Mouse (Mus musculus): Measurements from ENCODE around the gene Tac4.

Tac4 gene

DNA sequence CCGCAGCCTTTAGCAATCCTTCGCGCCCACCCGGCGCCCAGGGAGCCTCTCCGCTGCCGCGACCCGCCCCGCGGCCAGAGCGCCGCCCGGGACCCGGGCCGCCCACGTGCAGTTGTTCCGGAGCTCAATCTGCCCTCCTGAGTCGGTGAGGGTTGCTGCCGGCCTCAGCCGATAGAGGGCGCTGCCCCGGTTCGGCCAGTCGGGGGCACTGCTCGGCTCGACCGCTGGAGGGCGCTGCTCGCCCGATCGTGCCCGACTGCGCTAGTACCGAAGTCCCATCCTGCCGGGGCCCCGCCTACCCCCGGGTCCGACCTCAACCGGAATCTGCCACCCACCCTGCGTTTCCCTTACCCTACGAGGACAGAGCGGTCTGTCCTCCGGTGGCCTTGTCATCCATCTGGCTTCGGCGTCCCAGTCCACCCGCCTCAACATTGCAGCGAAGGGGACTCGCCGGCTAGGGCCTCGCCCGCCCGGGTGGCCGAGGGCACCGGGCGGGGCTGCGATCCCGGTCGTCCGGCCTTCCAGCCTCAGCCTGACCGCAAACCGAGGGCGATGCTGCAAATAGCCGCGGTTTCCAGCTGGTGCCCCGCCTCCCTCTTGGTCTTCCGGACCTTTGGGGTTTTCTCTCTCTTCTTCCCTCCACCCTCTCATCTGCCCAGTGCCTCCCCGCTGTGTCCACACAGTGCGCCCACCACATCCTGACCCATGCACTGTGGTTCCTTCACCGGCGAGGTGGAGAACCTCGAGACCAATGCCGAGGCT is 2.1 kb upstream of the Tac4 start:
- in situ Hi-C loops (cut with MboI, MseI): loop anchor here (5.0 kb wide), 1 partner anchor 263 kb away; no protein-coding TSS in a partner anchor

DNA sequence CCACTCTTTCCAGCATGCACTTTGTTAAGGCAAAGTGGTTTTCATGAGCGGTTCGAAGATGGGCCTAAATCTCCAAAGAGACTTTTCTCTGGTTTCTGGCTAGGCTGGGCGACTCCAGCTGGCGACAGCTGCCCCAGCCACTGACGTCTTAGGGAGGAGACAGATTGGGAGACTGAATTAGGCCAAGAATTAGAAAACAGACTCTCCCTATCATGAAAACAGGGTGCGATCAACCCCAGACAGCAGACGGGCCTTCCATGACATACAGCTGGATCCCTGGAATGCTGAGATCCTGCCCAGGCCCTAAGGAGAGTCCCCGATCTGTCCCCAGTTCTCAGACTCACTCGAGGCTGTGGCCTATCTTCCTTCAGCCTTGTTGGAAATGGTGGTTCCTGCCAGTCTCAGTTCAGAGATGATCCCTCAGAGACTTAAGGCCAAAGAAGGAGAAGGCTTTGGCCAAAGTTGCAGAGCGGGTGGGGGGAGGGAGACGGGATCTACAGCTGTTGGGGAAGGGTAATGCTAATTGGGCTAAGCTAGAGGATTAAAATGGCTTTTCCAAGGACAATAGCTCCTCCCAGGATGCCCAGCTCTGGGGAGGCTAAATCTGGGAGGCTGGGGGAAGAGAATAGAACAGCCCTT is 2.6 kb downstream of the Tac4 start:
- in situ Hi-C loops (cut with MboI, MseI): loop anchor here (5.0 kb wide), 1 partner anchor 38 kb away; no protein-coding TSS in a partner anchor

DNA sequence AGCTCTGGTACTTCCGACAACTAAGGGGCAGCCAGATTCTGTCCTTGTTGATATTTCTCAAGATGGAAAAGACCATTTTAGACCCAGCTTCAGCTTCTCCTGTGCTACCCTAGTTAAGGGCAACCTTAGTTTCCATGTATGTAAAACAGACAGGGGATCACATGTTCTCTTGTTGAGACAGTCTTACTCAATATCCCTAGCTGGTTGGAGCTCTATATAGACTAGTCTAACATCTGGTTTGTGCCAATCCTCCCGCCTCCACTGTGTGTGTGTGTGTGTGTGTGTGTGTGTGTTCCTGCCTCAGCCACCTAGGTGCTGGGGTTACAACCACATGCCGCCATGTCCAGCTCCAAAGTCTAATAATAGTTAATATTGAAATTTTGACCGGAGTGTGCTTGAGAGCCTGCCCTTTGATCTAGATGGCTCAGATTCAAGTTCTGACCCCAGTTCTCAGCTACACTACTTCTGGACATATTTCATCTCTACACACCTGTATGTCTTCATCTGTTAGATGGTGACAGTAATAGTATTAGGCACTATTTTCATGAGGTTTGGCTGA is 3.2 kb downstream of the Tac4 start:
- in situ Hi-C loops (cut with MboI, MseI): loop anchor here (5.0 kb wide), 1 partner anchor 38 kb away; no protein-coding TSS in a partner anchor

DNA sequence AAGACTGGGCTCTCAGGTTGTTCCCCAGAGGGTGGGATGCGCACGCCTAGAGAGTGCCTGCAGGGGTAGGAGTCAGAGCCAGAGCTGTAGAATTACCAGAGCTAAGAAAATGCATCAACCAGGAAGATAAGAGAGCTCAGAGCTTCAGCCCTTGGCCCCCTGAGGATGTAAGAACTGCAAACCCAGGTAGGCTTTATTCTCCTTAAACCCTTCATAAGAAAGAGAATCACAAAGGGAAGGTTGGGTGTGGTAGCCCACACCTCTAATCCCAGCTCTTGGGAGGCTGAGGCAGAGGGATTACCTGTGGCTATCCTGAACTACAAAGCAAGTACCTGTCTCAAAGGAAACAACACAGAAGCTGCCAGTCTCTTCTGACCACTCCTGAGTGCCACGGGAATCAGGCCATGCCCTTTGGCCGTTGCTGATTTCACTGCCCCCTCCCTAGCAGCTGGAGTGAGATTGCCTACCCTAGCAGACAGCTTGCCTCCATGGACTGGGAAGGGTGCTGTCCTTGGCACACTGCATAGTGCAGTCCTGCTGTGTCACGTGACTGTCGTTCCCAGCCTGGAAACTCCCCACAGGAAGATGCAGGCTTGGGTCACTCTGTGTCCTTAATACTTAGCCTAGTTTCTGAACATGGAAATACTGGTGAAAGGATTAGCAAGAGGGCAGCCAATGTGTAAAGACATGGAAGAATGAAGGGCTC is 5.4 kb downstream of the Tac4 start:
- in situ Hi-C loops (cut with MboI, MseI): no loop called here

DNA sequence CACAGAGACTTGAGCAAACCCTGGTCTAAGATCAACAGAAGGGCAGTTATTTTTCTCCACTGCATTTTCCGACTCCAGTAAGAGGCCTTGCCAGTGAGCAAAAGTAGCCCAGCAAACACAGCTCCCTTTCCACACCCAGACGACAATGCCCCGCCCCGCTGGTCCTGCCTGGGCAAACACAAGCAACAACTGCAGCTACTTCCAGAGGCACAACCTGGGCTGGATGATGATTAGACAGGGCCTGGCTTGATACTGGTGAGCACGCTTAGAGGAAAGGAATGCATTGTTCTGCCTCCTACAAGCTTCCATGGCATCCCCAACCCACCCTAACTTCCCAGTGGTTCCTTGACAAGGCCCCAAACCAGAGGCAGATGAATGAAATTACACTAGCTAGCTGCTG is 12.3 kb downstream of the Tac4 start:
- in situ Hi-C loops (cut with MboI, MseI): no loop called here

DNA sequence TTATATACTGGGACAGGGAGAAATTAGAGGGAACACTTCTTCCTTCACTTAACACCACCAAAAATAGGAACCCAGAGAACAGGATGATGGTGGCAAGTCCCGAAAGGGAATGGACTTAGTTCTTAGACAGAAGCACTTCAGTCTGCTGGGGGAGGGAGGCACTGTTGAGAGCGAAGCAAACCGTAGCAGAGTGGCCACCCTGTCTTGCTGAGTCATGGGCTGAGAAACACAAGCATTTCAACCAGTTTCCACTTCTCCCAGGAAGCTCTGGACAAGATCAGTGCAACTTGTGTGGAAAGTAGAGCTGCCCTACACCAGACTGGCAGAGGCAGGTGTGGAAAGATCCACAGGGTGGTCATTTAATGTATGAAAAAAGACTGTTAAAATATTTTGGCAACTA is 13.3 kb downstream of the Tac4 start:
- in situ Hi-C loops (cut with MboI, MseI): no loop called here

DNA sequence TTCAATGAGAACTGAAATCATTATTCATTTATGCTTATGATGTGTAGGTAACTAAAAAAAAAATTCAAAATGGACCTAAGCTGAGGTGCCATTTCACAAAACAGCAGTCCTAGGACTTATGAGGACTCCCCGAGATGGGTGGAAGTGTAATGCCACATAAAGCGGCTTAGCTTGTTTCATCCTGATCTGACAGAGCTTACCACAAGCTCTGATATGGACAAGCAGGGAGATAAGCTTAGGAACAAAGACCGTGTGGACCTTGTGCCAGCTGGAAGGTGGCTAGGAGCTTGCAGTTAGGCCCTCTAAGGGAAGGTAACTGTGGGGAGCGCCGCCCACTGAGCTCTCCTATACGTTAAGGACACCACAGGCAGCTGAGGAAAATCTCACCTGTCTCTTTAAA is 14.7 kb downstream of the Tac4 start:
- in situ Hi-C loops (cut with MboI, MseI): no loop called here

DNA sequence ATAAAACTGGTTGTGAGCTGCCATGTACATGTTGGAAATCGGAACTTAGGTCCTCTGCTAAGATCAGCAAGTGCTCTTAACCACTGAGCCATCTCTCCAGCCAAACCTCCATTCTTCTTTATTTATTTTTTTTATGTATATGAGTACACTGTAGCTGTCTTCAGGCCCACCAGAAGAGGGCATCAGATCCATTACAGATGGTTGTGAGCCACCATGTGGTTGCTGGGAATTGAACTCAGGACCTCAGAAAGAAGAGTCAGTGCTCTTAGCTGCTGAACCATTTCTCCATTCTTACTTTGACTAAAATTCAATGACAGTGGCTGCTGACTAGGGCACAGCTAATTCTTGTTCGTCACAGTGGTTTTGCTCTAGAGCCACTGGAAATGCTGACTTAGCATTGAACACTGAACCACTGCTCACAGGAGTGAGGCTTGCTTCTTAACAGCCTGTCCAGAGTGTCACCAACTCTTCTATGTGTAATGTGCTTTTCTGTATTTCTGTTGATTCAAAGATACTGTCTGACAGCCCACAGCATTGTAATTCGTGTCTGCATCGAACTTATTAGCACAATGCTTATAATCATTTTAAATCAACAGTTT is 17.8 kb downstream of the Tac4 start:
- in situ Hi-C loops (cut with MboI, MseI): no loop called here

DNA sequence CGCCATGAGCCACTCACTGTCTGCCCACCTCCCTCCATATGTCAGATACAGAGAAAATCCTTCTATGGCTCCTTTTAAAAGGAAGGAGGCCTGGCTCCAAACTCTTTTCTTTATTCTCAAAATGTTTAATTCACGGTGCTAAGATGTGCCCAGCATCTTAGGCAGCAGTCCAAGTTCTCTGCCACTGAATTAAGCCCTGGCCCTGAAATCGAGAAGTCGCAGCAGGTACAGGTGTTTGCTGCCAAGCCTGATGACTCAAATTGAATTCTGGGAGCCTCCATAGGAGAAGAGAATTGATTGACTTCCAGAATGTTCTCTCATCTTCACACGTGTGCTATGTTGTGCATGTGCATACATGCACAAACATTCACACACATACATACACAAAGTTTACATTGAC is 21.0 kb downstream of the Tac4 start:
- in situ Hi-C loops (cut with MboI, MseI): no loop called here

DNA sequence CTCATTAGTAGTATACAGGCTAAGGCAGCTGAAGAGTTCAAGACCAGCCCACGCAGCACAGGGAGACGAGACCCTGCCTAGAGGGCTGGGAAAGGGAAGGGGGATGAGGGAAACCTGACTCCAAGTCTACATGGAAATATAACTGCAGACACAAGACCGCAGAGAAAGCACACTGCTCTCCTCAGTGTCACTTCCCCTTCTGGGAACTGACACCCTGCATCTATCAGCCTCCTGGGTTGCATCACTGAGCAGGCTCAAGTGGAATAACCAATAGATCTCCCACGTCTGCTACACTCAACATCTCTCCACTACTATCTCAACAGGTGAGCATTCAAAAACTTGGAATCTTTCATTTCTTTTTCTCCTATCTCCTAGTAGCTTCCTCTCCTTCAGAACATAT is 30.7 kb downstream of the Tac4 start:
- in situ Hi-C loops (cut with MboI, MseI): no loop called here

DNA sequence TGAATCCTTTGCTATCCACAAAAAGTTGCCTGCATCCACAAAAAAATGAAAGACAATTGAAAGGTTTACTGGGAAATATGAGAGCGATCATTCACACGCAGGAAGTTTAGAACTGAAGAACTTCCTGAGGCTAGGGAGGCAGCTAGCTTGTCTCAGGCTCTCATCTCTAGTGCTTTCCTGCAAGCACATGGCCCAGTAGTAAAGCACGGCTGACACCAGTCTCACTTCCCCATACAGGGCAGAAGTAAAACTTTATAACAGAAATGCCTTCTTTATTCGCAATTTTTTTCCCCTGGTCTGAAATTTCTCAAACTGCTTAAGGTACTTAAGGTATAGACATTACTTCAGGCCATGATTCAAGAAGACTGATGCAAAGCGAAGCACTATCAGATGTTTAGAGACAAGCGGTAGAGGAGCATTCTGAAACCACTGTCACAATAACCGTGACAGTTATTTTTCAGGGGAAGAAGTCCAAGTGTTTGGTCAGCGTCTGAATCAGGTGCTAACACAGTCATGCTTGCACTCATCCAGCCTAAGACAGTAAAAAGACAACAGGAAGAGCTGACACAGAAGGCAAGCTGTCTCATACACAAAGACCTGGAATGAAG is 31.8 kb downstream of the Tac4 start:
- in situ Hi-C loops (cut with MboI, MseI): no loop called here

DNA sequence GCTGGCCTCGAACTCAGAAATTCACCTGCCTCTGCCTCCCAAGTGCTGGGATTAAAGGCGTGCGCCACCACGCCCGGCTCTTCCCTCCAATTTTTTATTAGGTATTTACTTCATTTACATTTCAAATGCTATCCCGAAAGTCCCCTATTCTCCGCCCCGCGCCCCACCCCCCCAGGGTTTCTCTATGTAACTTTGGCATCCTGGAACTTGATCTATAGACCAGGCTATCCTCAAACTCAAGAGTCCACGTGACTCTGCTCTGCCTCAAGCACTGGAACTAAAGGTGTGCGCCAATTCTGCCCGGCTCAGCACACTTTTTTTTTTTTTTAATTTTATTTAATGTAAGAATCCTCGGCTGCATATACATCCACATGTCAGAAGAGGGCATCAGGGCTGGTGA is 34.4 kb downstream of the Tac4 start:
- in situ Hi-C loops (cut with MboI, MseI): no loop called here

DNA sequence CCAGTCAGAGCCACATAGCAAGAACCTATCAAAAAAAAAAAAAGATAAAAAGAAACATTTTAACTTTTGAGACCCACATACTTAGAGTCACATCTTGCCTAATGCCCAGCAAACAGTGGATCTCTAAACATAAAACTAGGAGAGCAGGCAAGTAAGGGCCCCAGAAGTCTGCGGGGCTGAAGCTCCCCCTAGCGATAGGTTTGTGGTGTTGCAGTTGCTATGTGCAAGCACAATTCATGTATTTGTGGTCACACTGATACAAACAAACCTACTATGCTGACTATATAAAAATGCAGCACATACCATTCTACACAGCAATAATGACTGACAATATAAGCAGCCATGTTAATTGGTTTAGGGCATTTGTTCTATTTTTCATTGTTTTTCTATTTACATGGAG is 36.8 kb downstream of the Tac4 start:
- in situ Hi-C loops (cut with MboI, MseI): no loop called here

DNA sequence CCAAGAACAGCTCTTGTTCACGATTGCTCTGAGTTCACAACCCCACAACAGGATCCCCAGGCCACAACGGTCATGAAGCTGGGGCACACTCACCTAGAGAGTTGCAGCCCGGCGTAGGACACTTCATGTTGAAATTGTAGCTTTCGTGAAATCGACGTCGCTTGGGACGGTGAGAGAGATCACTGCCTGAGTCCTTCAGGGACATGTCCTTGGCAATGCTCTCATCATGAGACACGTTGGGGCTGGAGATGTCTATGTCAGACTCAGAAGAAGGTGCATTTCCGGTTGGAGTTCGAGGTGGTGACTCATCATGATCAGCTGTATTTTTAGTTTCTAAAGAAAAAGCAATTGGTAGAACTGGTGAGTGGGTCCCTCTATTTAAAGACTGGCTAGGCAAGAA is 38.6 kb downstream of the Tac4 start:
- in situ Hi-C loops (cut with MboI, MseI): loop anchor here (5.0 kb wide), 1 partner anchor 38 kb away; the partner anchor contains the start of gene Tac4

DNA sequence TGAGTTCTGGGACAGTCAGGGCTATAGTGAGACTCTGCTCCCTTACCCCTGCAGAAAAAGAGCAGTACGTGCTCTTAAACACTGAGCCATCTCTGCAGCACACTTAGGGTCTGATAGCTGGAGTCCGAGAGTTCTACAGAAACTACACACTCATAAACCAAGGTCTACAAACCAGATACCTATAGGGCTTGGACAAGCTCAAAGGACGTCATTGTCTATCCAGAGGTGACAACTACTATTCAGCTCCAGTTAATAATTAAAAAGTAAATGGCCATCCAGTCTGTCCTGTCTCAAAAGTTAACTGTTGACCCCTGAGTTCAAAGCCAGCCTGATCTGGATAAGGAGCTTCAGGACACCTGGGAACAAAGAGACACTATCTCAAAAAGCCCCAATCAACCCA is 40.4 kb downstream of the Tac4 start:
- in situ Hi-C loops (cut with MboI, MseI): loop anchor here (5.0 kb wide), 1 partner anchor 39 kb away; the partner anchor contains the start of gene Tac4

DNA sequence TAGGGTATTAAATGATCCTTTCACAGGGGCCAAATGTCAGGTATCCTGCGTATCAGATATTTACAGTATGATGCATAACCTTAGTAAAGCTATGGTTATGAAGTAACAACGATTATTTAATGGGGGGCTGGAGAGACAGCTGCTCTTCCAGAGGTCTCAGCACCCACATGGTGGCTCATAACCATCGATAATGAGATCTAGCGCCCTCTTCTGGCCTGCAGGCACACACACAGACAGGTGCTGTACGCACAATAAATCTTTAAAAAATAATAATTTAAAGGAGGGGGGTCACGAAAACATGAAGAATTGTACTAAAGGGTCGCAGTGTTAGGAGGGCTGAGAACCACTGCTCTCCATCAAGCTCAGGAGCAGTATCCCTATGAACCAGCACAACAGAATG is 44.3 kb downstream of the Tac4 start:
- in situ Hi-C loops (cut with MboI, MseI): no loop called here

DNA sequence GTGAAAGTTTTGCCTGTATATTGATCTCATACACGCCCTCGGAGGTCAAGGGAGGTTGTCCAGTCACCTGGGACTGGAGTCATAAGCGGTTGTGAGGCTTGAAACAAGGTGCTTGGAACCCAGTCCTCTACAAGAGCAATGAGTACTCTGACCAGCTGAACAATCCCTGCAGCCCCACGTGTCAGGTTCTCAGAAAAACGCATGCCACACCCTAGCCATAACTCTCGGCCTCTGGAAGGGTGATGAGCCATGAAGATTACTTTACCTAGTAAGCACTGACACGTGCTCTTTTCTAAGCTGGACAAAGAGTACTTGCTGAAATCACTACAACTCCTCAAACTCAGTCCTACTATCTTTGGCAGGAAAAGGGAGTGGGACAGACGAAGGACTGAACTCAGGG is 46.2 kb downstream of the Tac4 start:
- in situ Hi-C loops (cut with MboI, MseI): no loop called here

DNA sequence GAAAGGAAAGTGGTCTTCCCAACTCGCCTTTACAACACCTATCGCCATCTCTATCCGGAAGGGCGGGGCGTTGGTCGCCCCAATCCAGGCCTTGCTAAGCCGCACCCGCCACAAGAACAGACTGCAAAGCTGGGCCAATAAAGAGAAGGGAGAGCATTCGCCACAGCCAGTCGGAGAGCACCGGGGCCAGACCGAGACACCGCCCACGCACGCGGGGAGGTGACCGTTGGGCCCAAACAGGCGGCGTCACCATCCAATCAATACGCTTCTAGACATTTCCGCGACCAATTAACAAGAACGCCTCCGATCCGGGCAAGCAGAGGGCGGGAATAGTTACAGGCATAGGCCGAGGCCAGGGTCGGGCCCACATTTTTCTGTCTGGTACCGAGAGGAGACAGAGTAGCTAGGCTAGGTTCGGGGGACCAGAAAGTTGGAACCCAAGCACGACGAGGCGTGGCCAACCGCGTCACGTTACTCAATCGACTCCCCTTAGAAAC is 48.2 kb downstream of the Tac4 start:
- in situ Hi-C loops (cut with MboI, MseI): loop anchor here (5.0 kb wide), 1 partner anchor 43 kb away; no protein-coding TSS in a partner anchor

DNA sequence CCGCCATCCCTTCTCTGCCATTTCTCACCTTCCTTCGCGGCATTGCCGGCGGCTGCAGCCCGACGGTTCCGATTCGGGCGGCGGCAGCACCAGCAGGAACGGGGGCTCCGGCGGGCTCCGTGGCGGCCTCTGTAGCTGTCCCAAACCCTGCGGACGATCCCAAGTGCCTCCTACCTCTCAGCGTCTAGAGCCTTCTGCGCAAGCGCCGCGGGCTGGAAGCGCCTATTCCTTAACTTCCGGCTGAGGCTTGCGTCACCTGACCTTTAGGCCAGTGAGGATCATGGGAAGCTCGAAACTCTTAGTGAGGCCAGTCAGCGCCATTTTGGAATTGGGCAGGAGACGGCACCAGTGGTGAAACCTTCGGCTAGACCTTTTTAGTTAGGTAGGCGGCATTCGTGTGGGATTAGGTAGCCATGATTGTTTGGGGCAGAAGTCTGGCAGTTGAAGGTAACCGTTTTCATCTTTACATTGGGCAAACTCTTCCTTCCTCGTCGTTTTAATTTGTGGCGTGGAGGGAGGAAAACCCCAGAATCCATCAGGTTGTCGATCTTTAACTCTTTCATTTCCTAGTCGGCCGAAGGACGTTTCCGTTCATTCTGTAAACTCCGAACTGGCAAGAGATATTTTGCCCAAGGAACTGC is 48.8 kb downstream of the Tac4 start, which contains the start of gene Kat7:
Gene Kat7 (minus strand): TSS at position 240 of the 641 bp plus-strand sequence.
- in situ Hi-C loops (cut with MboI, MseI): loop anchor here (5.0 kb wide), 1 partner anchor 42 kb away; no protein-coding TSS in a partner anchor
